Mouse (Mus musculus) olfactory bulb, adult 2 months (tissue): Measurements from ENCODE around the gene Ltb4r1.

Source experiments
- CTCF ChIP-seq: fragments of 200-500 bp; IDR thresholded peaks from 2 replicates; pipeline ENCODE4 v1.5.1; 2012; ENCODE audit warnings: low read depth, mild to moderate bottlenecking, low read length, moderate library complexity; ENCODE audit not compliant: insufficient read depth
- POLR2A ChIP-seq: fragments of 200-500 bp; IDR thresholded peaks from 2 replicates; pipeline ENCODE4 v1.6.1; 2012; ENCODE audit warnings: mild to moderate bottlenecking, low read depth, low read length, moderate library complexity; ENCODE audit not compliant: insufficient read depth

GRCm38 (mm10) chr14:55778686-55779085 lies 12.9 kb downstream of the Ltb4r1 start:
- TF ChIP-seq POLR2A (no peak), CTCF (no peak)
